Mouse (Mus musculus) hindbrain, embryonic 13.5 days (tissue): Measurements from ENCODE around the gene Prkcb. TPM values are rescaled to one million over a fixed set of nuclear protein-coding genes. Genes with fewer than 3 reads are reported as not detected.

Source experiments
- ATAC-seq: fragments of 200-750 bp; cut with Nextera tagmentation; 2 replicates; pipeline ENCODE4 v1.8.0; 2017; ENCODE audit warnings: moderate TSS enrichment; ENCODE audit not compliant: low FRiP score
- H3K27ac ChIP-seq: fragments of 300-500 bp; sonication (generic); 2 replicates; pipeline ENCODE4 v1.5.1; 2015; ENCODE audit warnings: inconsistent platforms, mild to moderate bottlenecking, moderate library complexity
- H3K27me3 ChIP-seq: fragments of 300-500 bp; sonication (generic); 2 replicates; pipeline ENCODE4 v1.6.1; 2015; ENCODE audit warnings: mild to moderate bottlenecking, inconsistent platforms
- H3K36me3 ChIP-seq: fragments of 300-500 bp; sonication (generic); 2 replicates; pipeline ENCODE4 v1.6.1; 2015; ENCODE audit warnings: mild to moderate bottlenecking, inconsistent platforms
- H3K4me1 ChIP-seq: fragments of 300-500 bp; sonication (generic); replicated peaks from 2 replicates; pipeline ENCODE4 v1.6.1; 2015; ENCODE audit warnings: inconsistent platforms
- H3K4me2 ChIP-seq: fragments of 300-500 bp; sonication (generic); 2 replicates; pipeline ENCODE4 v1.6.1; 2015; ENCODE audit warnings: inconsistent platforms, mild to moderate bottlenecking, moderate library complexity
- H3K4me3 ChIP-seq: fragments of 300-500 bp; sonication (generic); 2 replicates; pipeline ENCODE4 v1.5.1; 2015; ENCODE audit warnings: mild to moderate bottlenecking, inconsistent platforms
- H3K9ac ChIP-seq: fragments of 300-500 bp; sonication (generic); 2 replicates; pipeline ENCODE4 v1.6.1; 2015; ENCODE audit warnings: mild to moderate bottlenecking, inconsistent platforms
- H3K9me3 ChIP-seq: fragments of 300-500 bp; sonication (generic); 2 replicates; pipeline ENCODE4 v1.6.1; 2016; ENCODE audit warnings: inconsistent platforms
- WGBS: fragments of 180-500 bp; shearing (Covaris S2); methylation state at CpG from one replicate; pipeline ENCODE4 v1.1.7; 2015; 5-methylcytosine and 5-hydroxymethylcytosine counted together
- polyA plus RNA-seq: library from polyadenylated mRNA; unstranded; fragments of >200 nt; fragmentation: Nextera tagmentation; extraction: Ambion mirVana; gene quantifications from 2 replicates; pipeline ENCODE4 v1.2.1, GENCODE M21; 2015

Gene Prkcb
- polyA plus RNA-seq, 1 experiment from 2014 or later: 58.1 TPM

- H3K9ac ChIP-seq: peak within 1 kb of the TSS; percentile 68
- H3K4me3 ChIP-seq: peak within 1 kb of the TSS; percentile 46
- peak within 1 kb of the TSS; percentile 62 for H3K27ac ChIP-seq
- H3K9me3 ChIP-seq: no peaks in the 10 kb centered on the region
- 0 out of 2 replicates have a peak, but pooled peaks have one; percentile 32 for ATAC-seq
- WGBS: 12% methylated on average over 13 of the region's 13 CpGs
- peaks cover 15% of the 10 kb centered on the region for H3K4me1 ChIP-seq
- H3K4me2 ChIP-seq: peak within 1 kb of the TSS; percentile 78
- peaks cover 16% of the 10 kb centered on the region; the same call in 1 of the 2 replicates for H3K27me3 ChIP-seq
- H3K36me3 ChIP-seq: no peaks in the 10 kb centered on the region
These were observed 381.9 kb downstream of the Prkcb start, which contains the start of gene Cacng3 for GRCm38 (mm10) chr7:122670442-122670872. Gene Cacng3, plus strand, starts transcription at chr7:122670492.

- H3K36me3 ChIP-seq: no peaks in the 10 kb centered on the region
- peak; percentile 84 for ATAC-seq
- peak overlapping the region; percentile 46 for H3K4me3 ChIP-seq
- peak overlapping the region; percentile 68 for H3K9ac ChIP-seq
- WGBS: 13% methylated on average over 45 of the region's 45 CpGs
- H3K4me1 ChIP-seq: peaks cover 15% of the 10 kb centered on the region
- H3K9me3 ChIP-seq: no peaks in the 10 kb centered on the region
- H3K27ac ChIP-seq: peak overlapping the region; percentile 62
- peaks cover 16% of the 10 kb centered on the region; the same call in 1 of the 2 replicates for H3K27me3 ChIP-seq
- peak overlapping the region; percentile 78 for H3K4me2 ChIP-seq
These were observed 382.5 kb downstream of the Prkcb start for GRCm38 (mm10) chr7:122670873-122671641.

GRCm38 (mm10) chr7:122672981-122673380, 384.4 kb downstream of the Prkcb start:
- no peaks in the 10 kb centered on the region for H3K36me3 ChIP-seq
- H3K4me3 ChIP-seq: peak overlapping the region; percentile 46; the same call in 1 of the 2 replicates
- peak overlapping the region; percentile 78 for H3K4me2 ChIP-seq
- ATAC-seq: no peak
- no peaks in the 10 kb centered on the region for H3K9me3 ChIP-seq
- H3K27me3 ChIP-seq: peaks cover 16% of the 10 kb centered on the region; the same call in 1 of the 2 replicates
- H3K9ac ChIP-seq: no peak overlapping the region
- peaks cover 15% of the 10 kb centered on the region for H3K4me1 ChIP-seq
- no peak overlapping the region for H3K27ac ChIP-seq
- WGBS: 71% methylated on average over 5 of the region's 5 CpGs

- no peak overlapping the region for H3K4me3 ChIP-seq
- no peak for ATAC-seq
- no peak overlapping the region for H3K9ac ChIP-seq
- H3K36me3 ChIP-seq: no peaks in the 10 kb centered on the region
- H3K27me3 ChIP-seq: peaks cover 11% of the 10 kb centered on the region; the same call in 1 of the 2 replicates
- no peaks in the 10 kb centered on the region for H3K9me3 ChIP-seq
- peaks cover 14% of the 10 kb centered on the region for H3K4me1 ChIP-seq
- no peak overlapping the region for H3K4me2 ChIP-seq
- 85% methylated on average over 7 of the region's 7 CpGs for WGBS
- H3K27ac ChIP-seq: no peak overlapping the region
These were observed 386.7 kb downstream of the Prkcb start for GRCm38 (mm10) chr7:122675207-122675606.

Other genes starting within 250 kb of the Prkcb start
- 72.1 and 72.4 TPM in 2 replicates for gene Ubfd1, start 221.6 kb upstream of the Prkcb start, polyA plus RNA-seq
- 10.2 and 10.4 TPM in 2 replicates for gene Ears2, start 221.5 kb upstream of the Prkcb start, polyA plus RNA-seq
- 626 and 638 TPM in 2 replicates for gene Ndufab1, start 186.9 kb upstream of the Prkcb start, polyA plus RNA-seq
- gene Palb2, start 155.8 kb upstream of the Prkcb start, polyA plus RNA-seq: 5.7 and 8.7 TPM in 2 replicates
- 162 TPM in 2 replicates for gene Dctn5, start 155.7 kb upstream of the Prkcb start, polyA plus RNA-seq
- gene Plk1, start 129.3 kb upstream of the Prkcb start, polyA plus RNA-seq: 27.1 and 32.8 TPM in 2 replicates
- 0.97 and 1.1 TPM in 2 replicates for gene Ern2, start 102.5 kb upstream of the Prkcb start, polyA plus RNA-seq
- 1.2 and 1.4 TPM in 2 replicates for gene Chp2, start 69.3 kb upstream of the Prkcb start, polyA plus RNA-seq